Mouse (Mus musculus) MEL (cell line): ENCODE measurements at regions not wholly inside any gene's neighbourhood (a gene's known extent, or its start where the extent isn't known, plus 50 kb on each side); places are given as distances from the start of the nearest gene placed in this dataset.

Experiments
- CTCF ChIP-seq, 3 experiments: IDR thresholded peaks in 2 of 3; conservative IDR thresholded peaks in 1 of 3; 2 replicates each; pipeline ENCODE4 v1.5.1; 2011 to 2012; ENCODE audit warnings: low read length in 3 of 3, low read depth in 2 of 3, mild to moderate bottlenecking in 2 of 3, improper control_type of control experiment in 1 of 3, inconsistent platforms in 1 of 3, mixed read lengths in 1 of 3, moderate library complexity in 1 of 3; ENCODE audit not compliant: control insufficient read depth in 1 of 3, insufficient read depth in 1 of 3, poor library complexity in 1 of 3, severe bottlenecking in 1 of 3
- E2F4 ChIP-seq: IDR thresholded peaks from 2 replicates; pipeline ENCODE4 v1.6.1; 2011; ENCODE audit warnings: low read depth, low read length, improper control_type of control experiment, borderline replicate concordance
- ELF1 ChIP-seq: IDR thresholded peaks from 2 replicates; pipeline ENCODE4 v1.6.1; 2014; ENCODE audit warnings: low read depth, mild to moderate bottlenecking, inconsistent platforms, low read length, improper control_type of control experiment, moderate library complexity
- EP300 ChIP-seq, 2 experiments: IDR thresholded peaks; 2 replicates each; pipeline ENCODE4 v1.6.1; 2011; ENCODE audit warnings: improper control_type of control experiment in 2 of 2, low read length in 2 of 2, low read depth in 1 of 2, mild to moderate bottlenecking in 1 of 2
- MAX ChIP-seq: IDR thresholded peaks from 2 replicates; pipeline ENCODE4 v1.6.1; 2011; ENCODE audit warnings: low read length, improper control_type of control experiment
- POLR2A ChIP-seq, 2 experiments: IDR thresholded peaks; 2 replicates each; pipeline ENCODE4 v1.6.1; 2011 to 2012; ENCODE audit warnings: low read length in 2 of 2, mild to moderate bottlenecking in 2 of 2, control low read depth in 1 of 2, improper control_type of control experiment in 1 of 2, low read depth in 1 of 2, moderate library complexity in 1 of 2; ENCODE audit not compliant: control insufficient read depth in 1 of 2, insufficient read depth in 1 of 2, poor library complexity in 1 of 2
- SMC3 ChIP-seq: IDR thresholded peaks from 2 replicates; pipeline ENCODE4 v1.6.1; 2011; ENCODE audit warnings: low read depth, low read length, improper control_type of control experiment
- TAL1 ChIP-seq: IDR thresholded peaks from 2 replicates; pipeline ENCODE4 v1.6.1; 2012; ENCODE audit warnings: mild to moderate bottlenecking, inconsistent platforms, low read length, moderate library complexity, mixed read lengths
- ZC3H11A ChIP-seq: IDR thresholded peaks from 2 replicates; pipeline ENCODE4 v1.6.1; 2012; ENCODE audit warnings: low read depth, mild to moderate bottlenecking, inconsistent platforms, low read length, improper control_type of control experiment
- ZKSCAN1 ChIP-seq: IDR thresholded peaks from 2 replicates; pipeline ENCODE4 v1.6.1; 2012; ENCODE audit warnings: low read depth, mild to moderate bottlenecking, inconsistent platforms, low read length, improper control_type of control experiment, moderate library complexity

GRCm38 (mm10) chr4:143051205-143051604 lies 161.6 kb downstream of the Prdm2 start:
- TF ChIP-seq SMC3: no peak
- no peak for TF ChIP-seq MAX
- TF ChIP-seq ZC3H11A: no peak
- TF ChIP-seq CTCF (IDR thresholded peaks at IDR 0.05 in 2 of 3, conservative IDR thresholded peaks at IDR 0.05 in 1 of 3; ENCODE audit: control insufficient read depth in 1 of 3, insufficient read depth in 1 of 3, low read depth in 2 of 3, low read length in 3 of 3, poor library complexity in 1 of 3, severe bottlenecking in 1 of 3): no peak
- no peak for TF ChIP-seq EP300 (IDR thresholded peaks at IDR 0.05; ENCODE audit: low read depth in 1 of 2, low read length in 2 of 2)
- TF ChIP-seq POLR2A (IDR thresholded peaks at IDR 0.05; ENCODE audit: control insufficient read depth in 1 of 2, insufficient read depth in 1 of 2, low read depth in 1 of 2, low read length in 2 of 2, poor library complexity in 1 of 2): no peak
- no peak for TF ChIP-seq E2F4
- no peak for TF ChIP-seq TAL1
- no peak for TF ChIP-seq ELF1
- no peak for TF ChIP-seq ZKSCAN1
